Mouse (Mus musculus) heart, adult 10 weeks (tissue): ENCODE measurements around the gene Hist2h2bb. TPM values are rescaled to one million over a fixed set of nuclear protein-coding genes. Genes with fewer than 3 reads are reported as not detected.

Source experiments
- polyA plus RNA-seq: library from polyadenylated mRNA; stranded (reverse); fragments of 350-450 nt; fragmentation: Illumina TruSeq; extraction: RNeasy Lipid Tissue Mini Kit (QIAGEN cat#74804); gene quantifications from one replicate; pipeline ENCODE4 v1.2.3, GENCODE M21; 2014; ENCODE audit warnings: low read depth, low replicate concordance

The Hist2h2bb gene
- not detected for polyA plus RNA-seq

GRCm38 (mm10) chr3:96269511-96270474 lies at the start of gene Hist2h2bb:
Hist2h2bb (plus strand) TSS chr3:96269752.

GRCm38 (mm10) chr3:96220765-96221639 lies 48.5 kb upstream of the Hist2h2bb start, which contains the start of the genes Hist2h2ac and Hist2h2be:
Hist2h2ac (minus strand) TSS chr3:96220880.
Hist2h2be (plus strand) TSS chr3:96221119.

GRCm38 (mm10) chr3:96238954-96239793 lies 30.4 kb upstream of the Hist2h2bb start, which contains the start of gene Hist2h3c2:
Hist2h3c2 (minus strand) TSS chr3:96239127.

GRCm38 (mm10) chr3:96239949-96240798 lies 29.4 kb upstream of the Hist2h2bb start, which contains the start of gene Hist2h2aa2:
Hist2h2aa2 (minus strand) TSS chr3:96240276.

GRCm38 (mm10) chr3:96245003-96245886 lies 24.3 kb upstream of the Hist2h2bb start, which contains the start of gene Hist2h2aa1:
Hist2h2aa1 (plus strand) TSS chr3:96245497.

GRCm38 (mm10) chr3:96246427-96246856 lies 23.1 kb upstream of the Hist2h2bb start, which contains the start of gene Hist2h3c1:
Hist2h3c1 (plus strand) TSS chr3:96246685.

GRCm38 (mm10) chr3:96262979-96263550 lies 6.5 kb upstream of the Hist2h2bb start, which contains the start of gene Hist2h4:
Hist2h4 (minus strand) TSS chr3:96263311.

GRCm38 (mm10) chr3:96268051-96268775 lies 1.3 kb upstream of the Hist2h2bb start, which contains the start of gene Hist2h3b:
Hist2h3b (plus strand) TSS chr3:96268654.

GRCm38 (mm10) chr3:96293787-96294186 lies 24.2 kb downstream of the Hist2h2bb start, which contains the start of gene Fcgr1:
Fcgr1 (minus strand) TSS chr3:96293969.

Other genes starting within 250 kb of the Hist2h2bb start
- 16.6 TPM for gene Vps45, start 211.3 kb upstream of the Hist2h2bb start, polyA plus RNA-seq
- gene Otud7b, start 165.2 kb upstream of the Hist2h2bb start, polyA plus RNA-seq: 26.9 TPM
- gene Mtmr11, start 107.7 kb upstream of the Hist2h2bb start, polyA plus RNA-seq: 4.2 TPM
- gene Sf3b4, start 97.4 kb upstream of the Hist2h2bb start, polyA plus RNA-seq: 18.5 TPM
- 4.0 TPM for gene Sv2a, start 88.6 kb upstream of the Hist2h2bb start, polyA plus RNA-seq
- gene Bola1, start 50.0 kb upstream of the Hist2h2bb start, polyA plus RNA-seq: 32.8 TPM
- not detected for gene Hist2h2ab, start 49.9 kb upstream of the Hist2h2bb start, polyA plus RNA-seq
- gene Hist2h2ac, start 48.9 kb upstream of the Hist2h2bb start, polyA plus RNA-seq: not detected
- gene Hist2h2be, start 48.6 kb upstream of the Hist2h2bb start, polyA plus RNA-seq: 10.3 TPM
- gene Hist2h3c2, start 30.6 kb upstream of the Hist2h2bb start, polyA plus RNA-seq: 2.9 TPM
- 81.7 TPM for gene Hist2h2aa2, start 29.5 kb upstream of the Hist2h2bb start, polyA plus RNA-seq
- gene Hist2h2aa1, start 24.3 kb upstream of the Hist2h2bb start, polyA plus RNA-seq: 9.4 TPM
- gene Hist2h3c1, start 23.1 kb upstream of the Hist2h2bb start, polyA plus RNA-seq: not detected
- gene Hist2h4, start 6.4 kb upstream of the Hist2h2bb start, polyA plus RNA-seq: 0.55 TPM
- not detected for gene Hist2h3b, start 1.1 kb upstream of the Hist2h2bb start, polyA plus RNA-seq
- gene Fcgr1, start 24.2 kb downstream of the Hist2h2bb start, polyA plus RNA-seq: 2.2 TPM
- gene BC107364, start 182.6 kb downstream of the Hist2h2bb start, polyA plus RNA-seq: not detected